Mouse (Mus musculus): ENCODE data around the gene Mbl1.

Mbl1 gene

DNA sequence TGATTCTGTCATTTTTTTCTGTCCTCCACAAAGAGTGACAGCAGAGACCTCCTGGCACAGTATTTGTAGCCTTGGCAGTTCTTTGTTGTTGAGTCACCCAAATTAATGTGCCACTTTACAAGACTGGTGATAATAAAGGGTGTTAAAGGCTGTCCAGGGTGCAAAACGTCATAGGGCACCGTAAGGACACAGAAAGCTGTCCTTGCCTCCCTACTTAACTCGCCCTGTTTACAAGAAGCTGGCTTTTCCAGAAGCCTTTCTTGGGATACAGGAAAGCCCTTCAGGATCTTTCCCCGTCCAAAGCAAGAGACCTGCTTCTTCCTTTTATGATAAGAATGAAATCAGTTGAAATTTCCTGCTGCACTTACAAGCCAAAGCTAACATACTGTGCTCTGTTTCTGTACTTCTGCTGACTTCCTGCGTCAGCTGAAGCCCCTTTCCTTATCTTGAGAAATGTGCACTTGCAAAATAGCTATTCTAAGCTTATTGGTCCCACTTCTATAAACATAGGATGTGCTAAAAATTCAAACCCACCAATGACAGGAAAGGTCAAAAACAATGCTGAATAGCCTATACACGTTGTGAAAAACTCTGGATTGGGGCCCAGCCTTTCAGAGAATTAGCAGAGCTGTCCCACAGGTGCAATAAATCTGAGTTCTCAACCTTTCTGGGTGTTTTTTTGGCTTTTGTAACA, 46.9 kb downstream of the Mbl1 start:
- peak in 1 of 2 experiments; percentile 17 for DNase-seq
